Mouse (Mus musculus) thymus, adult 2 months (tissue): ENCODE results near the gene Frmd4a.

Experiments used
- CTCF ChIP-seq: fragments of 200-500 bp; IDR thresholded peaks from 2 replicates; pipeline ENCODE4 v1.5.1; 2012; ENCODE audit warnings: mild to moderate bottlenecking, control low read depth, low read length, moderate library complexity, borderline replicate concordance; ENCODE audit not compliant: control insufficient read depth, poor library complexity, insufficient read depth; ENCODE audit errors: extremely low read depth
- POLR2A ChIP-seq: fragments of 200-500 bp; IDR thresholded peaks from 2 replicates; pipeline ENCODE4 v1.6.1; 2012; ENCODE audit warnings: mild to moderate bottlenecking, low read length, control low read depth, moderate library complexity; ENCODE audit not compliant: control insufficient read depth, poor library complexity, insufficient read depth; ENCODE audit errors: extremely low read depth

- TF ChIP-seq POLR2A (no peak), CTCF (no peak)
These were observed 389.5 kb downstream of the Frmd4a start for GRCm38 (mm10) chr2:4406977-4407376.
